Mouse (Mus musculus) myocyte (in vitro differentiated cells): ENCODE measurements around the gene Clstn2. TPM values are rescaled to one million over a fixed set of nuclear protein-coding genes. Genes with fewer than 3 reads are reported as not detected.

Source experiments
- H3K27me3 ChIP-seq: one replicate; pipeline ENCODE4 v1.6.1; 2011; ENCODE audit not compliant: control insufficient read depth, insufficient read depth, insufficient read length
- H3K36me3 ChIP-seq: one replicate; pipeline ENCODE4 v1.6.1; 2011; ENCODE audit not compliant: control insufficient read depth, insufficient read depth
- H3K4me2 ChIP-seq: one replicate; pipeline ENCODE4 v1.6.1; 2011; ENCODE audit warnings: low read depth, control low read depth
- H3K4me3 ChIP-seq: one replicate; pipeline ENCODE4 v1.5.1; 2011; ENCODE audit warnings: mild to moderate bottlenecking, control low read depth, moderate library complexity
- H3K79me2 ChIP-seq: one replicate; pipeline ENCODE4 v1.6.1; 2011; ENCODE audit not compliant: control insufficient read depth, insufficient read depth
- H3ac ChIP-seq: one replicate; pipeline ENCODE4 v1.6.1; 2011; ENCODE audit not compliant: control insufficient read depth, insufficient read length
- CEBPB ChIP-seq: IDR thresholded peaks from 2 replicates; pipeline ENCODE4 v1.6.1; 2011; ENCODE audit warnings: mild to moderate bottlenecking, moderate library complexity; ENCODE audit not compliant: poor library complexity, insufficient read depth, severe bottlenecking
- E2F4 ChIP-seq: IDR thresholded peaks from one replicate; pipeline ENCODE4 v1.6.1; 2011; ENCODE audit warnings: mild to moderate bottlenecking, control low read depth, moderate library complexity; ENCODE audit not compliant: insufficient read depth
- MAX ChIP-seq: IDR thresholded peaks from one replicate; pipeline ENCODE4 v1.6.1; 2011; ENCODE audit warnings: low read depth, mild to moderate bottlenecking, control low read depth
- MYOD1 ChIP-seq, 3 experiments: IDR thresholded peaks; one replicate each; pipeline ENCODE4 v1.6.1; 2011; ENCODE audit warnings: control low read depth in 2 of 3, low read depth in 2 of 3, mild to moderate bottlenecking in 2 of 3, moderate library complexity in 1 of 3; ENCODE audit not compliant: insufficient read length in 2 of 3, control insufficient read depth in 1 of 3
- MYOG ChIP-seq, 3 experiments: IDR thresholded peaks; one replicate each; pipeline ENCODE4 v1.6.1; 2011; ENCODE audit warnings: control low read depth in 2 of 3, low read depth in 2 of 3, mild to moderate bottlenecking in 2 of 3; ENCODE audit not compliant: insufficient read length in 2 of 3, control insufficient read depth in 1 of 3, insufficient read depth in 1 of 3
- POLR2A ChIP-seq: IDR thresholded peaks from one replicate; pipeline ENCODE4 v1.6.1; 2011; ENCODE audit warnings: low read depth, mild to moderate bottlenecking, control low read depth, moderate library complexity; ENCODE audit not compliant: insufficient read length
- POLR2AphosphoS2 ChIP-seq: IDR thresholded peaks from one replicate; pipeline ENCODE4 v1.6.1; 2011; ENCODE audit warnings: low read depth, control low read depth; ENCODE audit not compliant: insufficient read length
- REST ChIP-seq: IDR thresholded peaks from one replicate; pipeline ENCODE4 v1.6.1; 2011; ENCODE audit warnings: mild to moderate bottlenecking, control low read depth, moderate library complexity; ENCODE audit not compliant: insufficient read depth, insufficient read length
- SRF ChIP-seq: IDR thresholded peaks from one replicate; pipeline ENCODE4 v1.6.1; 2011; ENCODE audit warnings: low read depth; ENCODE audit not compliant: control insufficient read depth, insufficient read length
- TCF12 ChIP-seq: IDR thresholded peaks from one replicate; pipeline ENCODE4 v1.6.1; 2011; ENCODE audit warnings: mild to moderate bottlenecking, control low read depth; ENCODE audit not compliant: poor library complexity, insufficient read depth, severe bottlenecking
- TCF3 ChIP-seq: IDR thresholded peaks from one replicate; pipeline ENCODE4 v1.6.1; 2011; ENCODE audit warnings: low read depth, control low read depth; ENCODE audit not compliant: insufficient read length
- USF1 ChIP-seq: IDR thresholded peaks from one replicate; pipeline ENCODE4 v1.6.1; 2011; ENCODE audit warnings: low read depth, mild to moderate bottlenecking, control low read depth, moderate library complexity
- polyA plus RNA-seq: library from polyadenylated mRNA; unstranded; fragments of >200 nt; fragmentation: generic; extraction: Trizol; gene quantifications from one replicate; pipeline ENCODE4 v1.2.1, GENCODE M21; 2012; ENCODE audit warnings: missing spikeins

Clstn2 gene
- polyA plus RNA-seq, 1 experiment = 0.02 TPM

DNA sequence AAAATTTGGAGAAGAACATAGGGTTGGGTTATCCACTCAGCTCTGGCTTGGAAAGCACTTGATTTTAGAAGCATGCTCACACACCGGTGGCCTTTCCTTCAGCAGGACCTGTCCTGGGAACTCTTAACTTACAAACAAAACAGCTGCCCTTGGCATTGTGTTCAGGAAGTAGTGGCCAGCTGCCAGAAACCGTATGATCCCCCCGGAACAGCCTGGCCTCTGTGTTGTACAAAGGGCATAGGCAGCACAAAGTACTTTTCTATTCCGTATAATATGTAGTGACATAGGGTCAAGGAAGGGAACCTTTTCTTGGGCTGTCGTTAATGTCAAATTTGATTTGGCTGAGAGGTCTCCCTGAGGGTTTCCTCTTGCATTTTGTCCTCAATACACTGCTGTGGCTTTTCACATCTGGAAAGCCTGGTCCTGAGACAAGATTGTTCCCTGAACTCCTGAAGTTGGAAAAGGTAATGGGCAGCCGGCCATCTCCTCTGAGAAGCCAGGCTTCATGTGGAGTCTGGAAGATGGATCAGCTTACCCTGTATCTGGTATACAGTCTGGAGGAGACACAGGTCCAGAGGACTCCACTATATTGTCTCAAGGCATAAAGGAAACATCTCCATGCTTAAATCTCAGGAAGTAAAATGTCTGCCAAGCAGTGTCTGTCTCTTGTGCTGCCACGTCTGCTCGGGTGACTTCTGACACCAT lies 494.8 kb downstream of the Clstn2 start:
- Histone ChIP-seq H3K4me3 (no peak overlapping the region), H3K27me3 (no peaks in the 10 kb centered on the region), H3ac (no peak overlapping the region), H3K79me2 (no peaks in the 10 kb centered on the region), H3K36me3 (no peaks in the 10 kb centered on the region), H3K4me2 (no peak overlapping the region)
- TF ChIP-seq REST = no peak
- no peak for TF ChIP-seq MYOG (IDR thresholded peaks at IDR 0.05; ENCODE audit: control insufficient read depth in 1 of 3, insufficient read depth in 1 of 3, insufficient read length in 2 of 3, low read depth in 2 of 3)
- TF ChIP-seq MYOD1 (IDR thresholded peaks at IDR 0.05; ENCODE audit: control insufficient read depth in 1 of 3, insufficient read length in 2 of 3, low read depth in 2 of 3) = no peak

DNA sequence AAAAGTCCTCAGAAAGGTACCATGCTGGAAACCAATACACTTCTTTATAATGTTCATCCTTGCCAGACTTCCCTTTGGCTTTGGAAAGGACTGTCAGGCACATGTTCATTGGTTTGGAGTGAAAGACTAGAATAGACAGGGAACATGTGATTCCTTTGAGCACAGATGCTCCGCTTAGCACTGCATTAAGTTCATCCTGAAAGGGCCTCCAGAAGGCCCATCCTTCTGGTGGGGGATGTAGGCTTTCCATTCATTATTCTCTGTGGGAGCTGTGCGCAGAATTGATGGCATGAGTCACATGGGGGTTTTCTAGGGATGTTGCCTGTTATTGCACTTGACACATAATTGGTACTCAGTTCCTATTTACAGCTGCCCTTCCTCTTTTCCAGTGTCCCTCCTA lies 498.8 kb downstream of the Clstn2 start:
- Histone ChIP-seq H3K4me3 (no peak overlapping the region), H3K79me2 (no peaks in the 10 kb centered on the region), H3K4me2 (no peak overlapping the region), H3ac (no peak overlapping the region), H3K36me3 (no peaks in the 10 kb centered on the region), H3K27me3 (no peaks in the 10 kb centered on the region)
- no peak for TF ChIP-seq MAX
- TF ChIP-seq SRF = no peak
- no peak for TF ChIP-seq MYOG (IDR thresholded peaks at IDR 0.05; ENCODE audit: control insufficient read depth in 1 of 3, insufficient read depth in 1 of 3, insufficient read length in 2 of 3, low read depth in 2 of 3)
- no peak for TF ChIP-seq USF1
- TF ChIP-seq CEBPB = no peak
- TF ChIP-seq POLR2A = no peak
- no peak for TF ChIP-seq MYOD1 (IDR thresholded peaks at IDR 0.05; ENCODE audit: control insufficient read depth in 1 of 3, insufficient read length in 2 of 3, low read depth in 2 of 3)
- TF ChIP-seq POLR2AphosphoS2 = no peak
- TF ChIP-seq TCF3 = no peak
- TF ChIP-seq REST = no peak
- no peak for TF ChIP-seq E2F4

- H3K79me2 ChIP-seq = no peaks in the 10 kb centered on the region
- H3K4me3 ChIP-seq = no peak overlapping the region
- H3K4me2 ChIP-seq = no peak overlapping the region
- H3ac ChIP-seq = no peak overlapping the region
- no peaks in the 10 kb centered on the region for H3K27me3 ChIP-seq
- TF ChIP-seq TCF3 (no peak), SRF (no peak), CEBPB (no peak), TCF12 (no peak), POLR2A (no peak), POLR2AphosphoS2 (no peak), USF1 (no peak), REST (no peak)
- no peaks in the 10 kb centered on the region for H3K36me3 ChIP-seq
Measured at GRCm38 (mm10) chr9:97533306-97533705, 499.7 kb downstream of the Clstn2 start.

DNA sequence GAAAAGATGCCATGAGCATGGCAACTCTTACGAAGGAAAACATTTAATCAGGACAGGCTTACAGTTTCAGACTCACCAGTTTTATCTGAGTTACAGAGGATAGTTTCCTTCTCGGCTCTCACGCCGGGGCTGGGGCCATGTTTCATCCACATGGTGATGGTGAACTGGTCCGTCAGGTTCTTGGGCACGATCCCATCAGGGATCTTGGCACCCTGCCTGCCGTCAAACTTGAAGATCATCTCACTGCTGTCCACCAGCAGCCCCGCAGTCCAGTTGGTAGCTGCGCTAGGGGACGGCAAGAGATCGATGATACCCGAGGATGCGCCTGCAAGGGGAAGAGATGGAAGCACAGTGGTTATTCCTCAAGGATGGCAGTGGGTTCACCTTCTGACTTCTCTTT lies 500.4 kb downstream of the Clstn2 start:
- H3K4me3 ChIP-seq = no peak overlapping the region
- no peak overlapping the region for H3K4me2 ChIP-seq
- H3K36me3 ChIP-seq = no peaks in the 10 kb centered on the region
- TF ChIP-seq CEBPB (no peak), E2F4 (no peak), USF1 (no peak), MYOG (IDR thresholded peaks at IDR 0.05; ENCODE audit: control insufficient read depth in 1 of 3, insufficient read depth in 1 of 3, insufficient read length in 2 of 3, low read depth in 2 of 3) (no peak), TCF12 (no peak), SRF (no peak), MAX (no peak), TCF3 (no peak), POLR2A (no peak), REST (no peak), MYOD1 (IDR thresholded peaks at IDR 0.05; ENCODE audit: control insufficient read depth in 1 of 3, insufficient read length in 2 of 3, low read depth in 2 of 3) (no peak), POLR2AphosphoS2 (no peak)
- H3ac ChIP-seq = no peak overlapping the region
- no peaks in the 10 kb centered on the region for H3K79me2 ChIP-seq
- H3K27me3 ChIP-seq = no peaks in the 10 kb centered on the region

GRCm38 (mm10) chr9:97527926-97528325 lies 505.1 kb downstream of the Clstn2 start:
- H3K4me3 ChIP-seq = no peak overlapping the region
- TF ChIP-seq E2F4 (no peak), TCF3 (no peak), MAX (no peak), MYOD1 (IDR thresholded peaks at IDR 0.05; ENCODE audit: control insufficient read depth in 1 of 3, insufficient read length in 2 of 3, low read depth in 2 of 3) (no peak), CEBPB (no peak), POLR2AphosphoS2 (no peak), POLR2A (no peak), MYOG (IDR thresholded peaks at IDR 0.05; ENCODE audit: control insufficient read depth in 1 of 3, insufficient read depth in 1 of 3, insufficient read length in 2 of 3, low read depth in 2 of 3) (no peak), SRF (no peak), USF1 (no peak), TCF12 (no peak), REST (no peak)
- no peak overlapping the region for H3ac ChIP-seq
- H3K36me3 ChIP-seq = no peaks in the 10 kb centered on the region
- H3K79me2 ChIP-seq = no peaks in the 10 kb centered on the region
- H3K4me2 ChIP-seq = no peak overlapping the region
- no peaks in the 10 kb centered on the region for H3K27me3 ChIP-seq
